Mouse (Mus musculus) cerebellum, adult 2 months (tissue): Measurements from ENCODE around the gene Atrnl1. TPM values are rescaled to one million over a fixed set of nuclear protein-coding genes. Genes with fewer than 3 reads are reported as not detected.

Experiments used
- DNase-seq, 2 experiments: peaks; one replicate each; pipeline ENCODE4 v3.0.0; 2021
- H3K27ac ChIP-seq: fragments of 200-500 bp; 2 replicates; pipeline ENCODE4 v1.5.1; 2012; ENCODE audit warnings: low read length, control low read depth, inconsistent platforms; ENCODE audit not compliant: insufficient read depth
- H3K27me3 ChIP-seq: fragments of 200-500 bp; 2 replicates; pipeline ENCODE4 v1.6.1; 2012; ENCODE audit warnings: inconsistent platforms, mild to moderate bottlenecking, low read length, moderate library complexity; ENCODE audit not compliant: control insufficient read depth, insufficient read depth
- H3K4me1 ChIP-seq: fragments of 200-500 bp; 2 replicates; pipeline ENCODE4 v1.6.1; 2011; ENCODE audit warnings: low read length; ENCODE audit not compliant: control insufficient read depth, insufficient read depth
- H3K4me3 ChIP-seq: fragments of 200-500 bp; replicated peaks from 2 replicates; pipeline ENCODE3; 2011; ENCODE audit warnings: mild to moderate bottlenecking, low read depth, low read length, control low read depth; ENCODE audit not compliant: insufficient read depth
- CTCF ChIP-seq: fragments of 200-500 bp; IDR thresholded peaks from 2 replicates; pipeline ENCODE4 v1.5.1; 2011; ENCODE audit warnings: low read depth, mild to moderate bottlenecking, control low read depth, low read length, moderate library complexity, borderline replicate concordance; ENCODE audit not compliant: insufficient read depth
- POLR2A ChIP-seq: fragments of 200-500 bp; IDR thresholded peaks from 2 replicates; pipeline ENCODE4 v1.6.1; 2011; ENCODE audit warnings: low read length, control low read depth, borderline replicate concordance; ENCODE audit not compliant: insufficient read depth
- WGBS: fragments of 180-500 bp; shearing (Covaris S2); methylation state at CpG from one replicate; pipeline ENCODE4 v1.1.7; 2018; 5-methylcytosine and 5-hydroxymethylcytosine counted together
- polyA plus RNA-seq: library from polyadenylated mRNA; depleted of rRNA; stranded (reverse); fragments of >200 nt; gene quantifications from 2 replicates; pipeline ENCODE4 v1.2.3, GENCODE M21; 2012

Gene Atrnl1
- polyA plus RNA-seq, 1 experiment = 21.5 TPM

- TF ChIP-seq POLR2A = no peak
- no peak for TF ChIP-seq CTCF
- WGBS = 1% methylated on average over 56 of the region's 57 CpGs
- no peak overlapping the region for H3K27ac ChIP-seq
- peak overlapping the region; percentile 51 for H3K4me3 ChIP-seq
- DNase-seq = peak; percentile 27 to 45
- no peaks in the 10 kb centered on the region; the same call in 1 of the 2 replicates for H3K4me1 ChIP-seq
- H3K27me3 ChIP-seq = no peaks in the 10 kb centered on the region; the same call in 1 of the 2 replicates
Observed at GRCm38 (mm10) chr19:57611291-57612178, 701 bp downstream of the Atrnl1 start.

GRCm38 (mm10) chr19:57612179-57612472, 1.3 kb downstream of the Atrnl1 start:
- 14% methylated on average over 2 of the region's 2 CpGs for WGBS
- no peak for DNase-seq
- H3K4me3 ChIP-seq = no peak overlapping the region
- no peaks in the 10 kb centered on the region; the same call in 1 of the 2 replicates for H3K4me1 ChIP-seq
- no peaks in the 10 kb centered on the region; the same call in 1 of the 2 replicates for H3K27me3 ChIP-seq
- no peak overlapping the region for H3K27ac ChIP-seq
- TF ChIP-seq POLR2A (no peak), CTCF (no peak)

- 80% methylated on average over 9 of the region's 9 CpGs for WGBS
- DNase-seq = no peak
- TF ChIP-seq CTCF (no peak), POLR2A (no peak)
- Histone ChIP-seq H3K4me3 (no peak overlapping the region), H3K27me3 (no peaks in the 10 kb centered on the region; the same call in 1 of the 2 replicates), H3K27ac (no peak overlapping the region), H3K4me1 (no peaks in the 10 kb centered on the region; the same call in 1 of the 2 replicates)
Observed at GRCm38 (mm10) chr19:57615972-57616621, 5.3 kb downstream of the Atrnl1 start.

- TF ChIP-seq CTCF = no peak
- no peak for TF ChIP-seq POLR2A
- H3K27me3 ChIP-seq = no peaks in the 10 kb centered on the region
- DNase-seq = no peak
- WGBS = 93% methylated on average over 9 of the region's 9 CpGs
- no peak overlapping the region for H3K27ac ChIP-seq
- H3K4me1 ChIP-seq = no peaks in the 10 kb centered on the region; the same call in 1 of the 2 replicates
- no peak overlapping the region for H3K4me3 ChIP-seq
Observed at GRCm38 (mm10) chr19:57619088-57619487, 8.3 kb downstream of the Atrnl1 start.

- no peak overlapping the region for H3K4me3 ChIP-seq
- no peaks in the 10 kb centered on the region for H3K4me1 ChIP-seq
- H3K27ac ChIP-seq = no peak overlapping the region
- H3K27me3 ChIP-seq = no peaks in the 10 kb centered on the region
- 93% methylated on average over 19 of the region's 19 CpGs for WGBS
- TF ChIP-seq POLR2A (no peak), CTCF (no peak)
- DNase-seq = no peak
Observed at GRCm38 (mm10) chr19:57621814-57622213, 11.0 kb downstream of the Atrnl1 start.

- no peak for DNase-seq
Observed at GRCm38 (mm10) chr19:57625738-57626137, 14.9 kb downstream of the Atrnl1 start.

GRCm38 (mm10) chr19:57627251-57627650, 16.4 kb downstream of the Atrnl1 start:
- Histone ChIP-seq H3K4me3 (no peak overlapping the region), H3K27me3 (no peaks in the 10 kb centered on the region), H3K27ac (no peak overlapping the region), H3K4me1 (no peaks in the 10 kb centered on the region)
- TF ChIP-seq CTCF (no peak), POLR2A (no peak)
- no peak for DNase-seq
- 96% methylated on average over 8 of the region's 8 CpGs for WGBS

More at GRCm38 (mm10) chr19:57625738-57626137, 14.9 kb downstream of the Atrnl1 start:
- Histone ChIP-seq H3K4me1 (no peaks in the 10 kb centered on the region), H3K27me3 (no peaks in the 10 kb centered on the region), H3K27ac (no peak overlapping the region), H3K4me3 (no peak overlapping the region)
- TF ChIP-seq POLR2A = no peak
- TF ChIP-seq CTCF = no peak
- WGBS = 39% methylated on average over 9 of the region's 9 CpGs

- TF ChIP-seq CTCF = no peak
- TF ChIP-seq POLR2A = no peak
- WGBS = 92% methylated on average over 21 of the region's 21 CpGs
- H3K4me1 ChIP-seq = no peaks in the 10 kb centered on the region
- H3K4me3 ChIP-seq = no peak overlapping the region
- no peak overlapping the region for H3K27ac ChIP-seq
- DNase-seq = no peak
- H3K27me3 ChIP-seq = no peaks in the 10 kb centered on the region
Observed at GRCm38 (mm10) chr19:57642536-57642935, 31.7 kb downstream of the Atrnl1 start.

- peak in 1 of 2 experiments; percentile 12 for DNase-seq
- no peak overlapping the region for H3K27ac ChIP-seq
- WGBS = 50% methylated on average over 2 of the region's 2 CpGs
Observed at GRCm38 (mm10) chr19:57642980-57643379, 32.1 kb downstream of the Atrnl1 start.

More at GRCm38 (mm10) chr19:57642980-57643379, 32.1 kb downstream of the Atrnl1 start:
- no peaks in the 10 kb centered on the region for H3K4me1 ChIP-seq
- no peak overlapping the region for H3K4me3 ChIP-seq
- H3K27me3 ChIP-seq = no peaks in the 10 kb centered on the region
- TF ChIP-seq CTCF (peak; percentile 13; the same call in 1 of the 2 replicates), POLR2A (no peak)
